Mouse (Mus musculus) forebrain, embryonic 15.5 days (tissue): ENCODE measurements around the gene Ctnnbl1. TPM values are rescaled to one million over a fixed set of nuclear protein-coding genes. Genes with fewer than 3 reads are reported as not detected.

Experiments
- ATAC-seq: fragments of 200-750 bp; cut with Nextera tagmentation; replicated peaks from 2 replicates; pipeline ENCODE4 v1.8.0; 2017; ENCODE audit warnings: mild to moderate bottlenecking, moderate TSS enrichment, moderate library complexity
- H3K27ac ChIP-seq: fragments of 300-500 bp; sonication (generic); replicated peaks from 2 replicates; pipeline ENCODE4 v1.5.1; 2015; ENCODE audit warnings: mild to moderate bottlenecking, inconsistent platforms
- H3K27me3 ChIP-seq: fragments of 300-500 bp; sonication (generic); 2 replicates; pipeline ENCODE4 v1.6.1; 2015; ENCODE audit warnings: inconsistent platforms
- H3K36me3 ChIP-seq: fragments of 300-500 bp; sonication (generic); 2 replicates; pipeline ENCODE4 v1.6.1; 2015; ENCODE audit warnings: mild to moderate bottlenecking, inconsistent platforms
- H3K4me1 ChIP-seq: fragments of 300-500 bp; sonication (generic); 2 replicates; pipeline ENCODE4 v1.6.1; 2015; ENCODE audit warnings: inconsistent platforms
- H3K4me2 ChIP-seq: fragments of 300-500 bp; sonication (generic); replicated peaks from 2 replicates; pipeline ENCODE4 v1.6.1; 2015; ENCODE audit warnings: mild to moderate bottlenecking, inconsistent platforms
- H3K4me3 ChIP-seq: fragments of 300-500 bp; sonication (generic); 2 replicates; pipeline ENCODE4 v1.5.1; 2015; ENCODE audit warnings: mild to moderate bottlenecking, inconsistent platforms
- H3K9ac ChIP-seq: fragments of 300-500 bp; sonication (generic); replicated peaks from 2 replicates; pipeline ENCODE4 v1.6.1; 2015; ENCODE audit warnings: mild to moderate bottlenecking, inconsistent platforms
- H3K9me3 ChIP-seq: fragments of 300-500 bp; sonication (generic); 2 replicates; pipeline ENCODE4 v1.6.1; 2016; ENCODE audit warnings: inconsistent platforms
- WGBS: fragments of 180-500 bp; shearing (Covaris S2); methylation state at CpG from one replicate; pipeline ENCODE4 v1.1.7; 2015; ENCODE audit warnings: mixed read lengths; 5-methylcytosine and 5-hydroxymethylcytosine counted together
- polyA plus RNA-seq: library from polyadenylated mRNA; unstranded; fragments of >200 nt; fragmentation: Nextera tagmentation; extraction: Ambion mirVana; gene quantifications from 2 replicates; pipeline ENCODE4 v1.2.1, GENCODE M21; 2015

Gene Ctnnbl1
- polyA plus RNA-seq, 1 experiment from 2014 or later = 81.1 TPM

- no peak for ATAC-seq
- H3K27ac ChIP-seq = peak overlapping the region; percentile 38
- no peak overlapping the region for H3K4me2 ChIP-seq
- no peak overlapping the region for H3K4me3 ChIP-seq
- 45% methylated on average over 6 of the region's 6 CpGs for WGBS
- no peaks in the 10 kb centered on the region for H3K9me3 ChIP-seq
- H3K27me3 ChIP-seq = no peaks in the 10 kb centered on the region
- peaks cover 7% of the 10 kb centered on the region; the same call in 1 of the 2 replicates for H3K4me1 ChIP-seq
- H3K36me3 ChIP-seq = 0 out of 2 replicates have a peak, but pooled peaks cover 4% of the 10 kb centered on the region
- no peak overlapping the region for H3K9ac ChIP-seq
These were observed 103.9 kb downstream of the Ctnnbl1 start for GRCm38 (mm10) chr2:157841121-157841520.

- H3K9me3 ChIP-seq = no peaks in the 10 kb centered on the region
- WGBS = 73% methylated on average over 2 of the region's 2 CpGs
- no peak overlapping the region for H3K4me2 ChIP-seq
- H3K4me1 ChIP-seq = peaks cover 7% of the 10 kb centered on the region; the same call in 1 of the 2 replicates
- H3K4me3 ChIP-seq = no peak overlapping the region
- no peak overlapping the region for H3K27ac ChIP-seq
- H3K36me3 ChIP-seq = no peaks in the 10 kb centered on the region
- H3K9ac ChIP-seq = no peak overlapping the region
- ATAC-seq = no peak
- H3K27me3 ChIP-seq = no peaks in the 10 kb centered on the region
These were observed 107.5 kb downstream of the Ctnnbl1 start for GRCm38 (mm10) chr2:157844746-157845145.

- Histone ChIP-seq H3K36me3 (no peaks in the 10 kb centered on the region), H3K4me3 (no peak overlapping the region), H3K27ac (no peak overlapping the region), H3K27me3 (no peaks in the 10 kb centered on the region), H3K9me3 (no peaks in the 10 kb centered on the region), H3K9ac (no peak overlapping the region), H3K4me1 (peaks cover 6% of the 10 kb centered on the region; the same call in 1 of the 2 replicates), H3K4me2 (no peak overlapping the region)
- 83% methylated on average over 5 of the region's 5 CpGs for WGBS
- no peak for ATAC-seq
These were observed 108.6 kb downstream of the Ctnnbl1 start for GRCm38 (mm10) chr2:157845831-157846230.

- Histone ChIP-seq H3K36me3 (no peaks in the 10 kb centered on the region), H3K27me3 (no peaks in the 10 kb centered on the region), H3K9ac (no peak overlapping the region), H3K4me1 (peaks cover 3% of the 10 kb centered on the region), H3K9me3 (no peaks in the 10 kb centered on the region), H3K4me2 (no peak overlapping the region), H3K27ac (no peak overlapping the region), H3K4me3 (no peak overlapping the region)
- ATAC-seq = no peak
- 91% methylated on average over 3 of the region's 3 CpGs for WGBS
These were observed 115.9 kb downstream of the Ctnnbl1 start for GRCm38 (mm10) chr2:157853135-157853534.

GRCm38 (mm10) chr2:157855814-157856213, 118.6 kb downstream of the Ctnnbl1 start:
- H3K27me3 ChIP-seq = no peaks in the 10 kb centered on the region
- no peak for ATAC-seq
- WGBS = 90% methylated on average over 6 of the region's 6 CpGs
- H3K4me3 ChIP-seq = no peak overlapping the region
- no peak overlapping the region for H3K27ac ChIP-seq
- H3K9ac ChIP-seq = no peak overlapping the region
- H3K36me3 ChIP-seq = no peaks in the 10 kb centered on the region
- H3K4me2 ChIP-seq = no peak overlapping the region
- H3K9me3 ChIP-seq = no peaks in the 10 kb centered on the region
- peaks cover 22% of the 10 kb centered on the region for H3K4me1 ChIP-seq

GRCm38 (mm10) chr2:157857496-157857895, 120.3 kb downstream of the Ctnnbl1 start:
- ATAC-seq = no peak
- WGBS = 67% methylated on average over 3 of the region's 3 CpGs
- Histone ChIP-seq H3K4me2 (no peak overlapping the region), H3K27ac (no peak overlapping the region), H3K36me3 (no peaks in the 10 kb centered on the region), H3K9ac (no peak overlapping the region), H3K4me3 (no peak overlapping the region), H3K27me3 (no peaks in the 10 kb centered on the region), H3K9me3 (no peaks in the 10 kb centered on the region), H3K4me1 (peaks cover 38% of the 10 kb centered on the region)

- H3K9ac ChIP-seq = no peak overlapping the region
- H3K4me1 ChIP-seq = peaks cover 38% of the 10 kb centered on the region
- H3K27me3 ChIP-seq = no peaks in the 10 kb centered on the region
- no peak overlapping the region for H3K4me3 ChIP-seq
- no peak for ATAC-seq
- H3K27ac ChIP-seq = peak overlapping the region; percentile 76
- WGBS = 80% methylated on average over 7 of the region's 7 CpGs
- H3K4me2 ChIP-seq = no peak overlapping the region
- no peaks in the 10 kb centered on the region for H3K9me3 ChIP-seq
- H3K36me3 ChIP-seq = no peaks in the 10 kb centered on the region
These were observed 121.1 kb downstream of the Ctnnbl1 start for GRCm38 (mm10) chr2:157858317-157858716.

GRCm38 (mm10) chr2:157859046-157859701, 122.0 kb downstream of the Ctnnbl1 start:
- H3K36me3 ChIP-seq = no peaks in the 10 kb centered on the region
- H3K4me1 ChIP-seq = peaks cover 38% of the 10 kb centered on the region
- H3K4me3 ChIP-seq = no peak overlapping the region
- H3K4me2 ChIP-seq = no peak overlapping the region
- H3K9me3 ChIP-seq = no peaks in the 10 kb centered on the region
- no peak overlapping the region for H3K9ac ChIP-seq
- H3K27me3 ChIP-seq = no peaks in the 10 kb centered on the region
- 61% methylated on average over 8 of the region's 8 CpGs for WGBS
- no peak; the same call in 1 of the 2 replicates for ATAC-seq
- H3K27ac ChIP-seq = peak overlapping the region; percentile 76

- Histone ChIP-seq H3K4me2 (no peak overlapping the region), H3K36me3 (no peaks in the 10 kb centered on the region), H3K27me3 (no peaks in the 10 kb centered on the region), H3K27ac (no peak overlapping the region), H3K9me3 (no peaks in the 10 kb centered on the region), H3K4me3 (no peak overlapping the region), H3K4me1 (peaks cover 38% of the 10 kb centered on the region), H3K9ac (no peak overlapping the region)
- ATAC-seq = no peak
- WGBS = 66% methylated on average over 10 of the region's 10 CpGs
These were observed 124.2 kb downstream of the Ctnnbl1 start for GRCm38 (mm10) chr2:157861273-157861944.

GRCm38 (mm10) chr2:157862306-157862705, 125.1 kb downstream of the Ctnnbl1 start:
- Histone ChIP-seq H3K9ac (no peak overlapping the region), H3K4me2 (no peak overlapping the region), H3K36me3 (no peaks in the 10 kb centered on the region), H3K4me3 (no peak overlapping the region), H3K27me3 (no peaks in the 10 kb centered on the region), H3K4me1 (peaks cover 38% of the 10 kb centered on the region), H3K9me3 (no peaks in the 10 kb centered on the region), H3K27ac (no peak overlapping the region)
- no peak for ATAC-seq
- 70% methylated on average over 10 of the region's 10 CpGs for WGBS

- no peak overlapping the region for H3K27ac ChIP-seq
- no peak for ATAC-seq
- H3K9me3 ChIP-seq = no peaks in the 10 kb centered on the region
These were observed 129.9 kb downstream of the Ctnnbl1 start for GRCm38 (mm10) chr2:157867126-157867525.

GRCm38 (mm10) chr2:157870247-157870646, 133.0 kb downstream of the Ctnnbl1 start:
- WGBS = 84% methylated on average over 6 of the region's 6 CpGs
- H3K27ac ChIP-seq = no peak overlapping the region

More at GRCm38 (mm10) chr2:157867126-157867525, 129.9 kb downstream of the Ctnnbl1 start:
- peaks cover 3% of the 10 kb centered on the region for H3K4me1 ChIP-seq
- no peak overlapping the region for H3K4me2 ChIP-seq
- H3K9ac ChIP-seq = no peak overlapping the region
- 89% methylated on average over 3 of the region's 3 CpGs for WGBS
- no peak overlapping the region for H3K4me3 ChIP-seq
- H3K27me3 ChIP-seq = no peaks in the 10 kb centered on the region
- no peaks in the 10 kb centered on the region for H3K36me3 ChIP-seq

More at GRCm38 (mm10) chr2:157870247-157870646, 133.0 kb downstream of the Ctnnbl1 start:
- Histone ChIP-seq H3K9ac (no peak overlapping the region), H3K4me3 (no peak overlapping the region), H3K36me3 (no peaks in the 10 kb centered on the region), H3K4me2 (no peak overlapping the region), H3K4me1 (peaks cover 11% of the 10 kb centered on the region), H3K27me3 (no peaks in the 10 kb centered on the region), H3K9me3 (no peaks in the 10 kb centered on the region)
- no peak for ATAC-seq
